Mouse (Mus musculus) midbrain, embryonic 15.5 days (tissue): ENCODE measurements at regions not wholly inside any gene's neighbourhood (a gene's known extent, or its start where the extent isn't known, plus 50 kb on each side); places are given as distances from the start of the nearest gene placed in this dataset.

Experiments
- ATAC-seq: fragments of 200-750 bp; cut with Nextera tagmentation; replicated peaks from 2 replicates; pipeline ENCODE4 v1.8.0; 2017; ENCODE audit warnings: moderate TSS enrichment
- H3K27ac ChIP-seq: fragments of 300-500 bp; sonication (generic); 2 replicates; pipeline ENCODE4 v1.5.1; 2015; ENCODE audit warnings: mild to moderate bottlenecking, inconsistent platforms
- H3K27me3 ChIP-seq: fragments of 300-500 bp; sonication (generic); replicated peaks from 2 replicates; pipeline ENCODE4 v1.6.1; 2015; ENCODE audit warnings: inconsistent platforms
- H3K36me3 ChIP-seq: fragments of 300-500 bp; sonication (generic); replicated peaks from 2 replicates; pipeline ENCODE4 v1.6.1; 2015; ENCODE audit warnings: inconsistent platforms
- H3K4me1 ChIP-seq: fragments of 300-500 bp; sonication (generic); 2 replicates; pipeline ENCODE4 v1.6.1; 2015; ENCODE audit warnings: inconsistent platforms
- H3K4me2 ChIP-seq: fragments of 300-500 bp; sonication (generic); 2 replicates; pipeline ENCODE4 v1.6.1; 2015; ENCODE audit warnings: inconsistent platforms, mild to moderate bottlenecking, moderate library complexity
- H3K4me3 ChIP-seq: fragments of 300-500 bp; sonication (generic); 2 replicates; pipeline ENCODE4 v1.5.1; 2015; ENCODE audit warnings: mild to moderate bottlenecking, inconsistent platforms
- H3K9ac ChIP-seq: fragments of 300-500 bp; sonication (generic); 2 replicates; pipeline ENCODE4 v1.6.1; 2015; ENCODE audit warnings: mild to moderate bottlenecking, inconsistent platforms
- H3K9me3 ChIP-seq: fragments of 300-500 bp; sonication (generic); 2 replicates; pipeline ENCODE4 v1.6.1; 2016; ENCODE audit warnings: inconsistent platforms
- WGBS: fragments of 180-500 bp; shearing (Covaris S2); methylation state at CpG from one replicate; pipeline ENCODE4 v1.1.7; 2015; ENCODE audit warnings: mixed read lengths; 5-methylcytosine and 5-hydroxymethylcytosine counted together

- no peak overlapping the region for H3K27ac ChIP-seq
- H3K9ac ChIP-seq, result no peak overlapping the region
- 76% methylated on average over 12 of the region's 12 CpGs for WGBS
- no peak overlapping the region for H3K4me3 ChIP-seq
- no peaks in the 10 kb centered on the region for H3K27me3 ChIP-seq
- H3K4me1 ChIP-seq, result 0 out of 2 replicates have a peak, but pooled peaks cover 4% of the 10 kb centered on the region
- H3K9me3 ChIP-seq, result no peaks in the 10 kb centered on the region
- no peak for ATAC-seq
- no peaks in the 10 kb centered on the region for H3K36me3 ChIP-seq
- H3K4me2 ChIP-seq, result no peak overlapping the region
These were observed 127.9 kb upstream of the 3110018I06Rik start for GRCm38 (mm10) chr12:107360511-107360910.

GRCm38 (mm10) chr12:107361606-107362005, 126.8 kb upstream of the 3110018I06Rik start:
- Histone ChIP-seq H3K4me2 (no peak overlapping the region), H3K36me3 (no peaks in the 10 kb centered on the region), H3K9me3 (no peaks in the 10 kb centered on the region), H3K27me3 (no peaks in the 10 kb centered on the region), H3K4me1 (no peaks in the 10 kb centered on the region), H3K27ac (no peak overlapping the region), H3K4me3 (no peak overlapping the region), H3K9ac (no peak overlapping the region)
- ATAC-seq, result no peak
- WGBS, result 97% methylated on average over 7 of the region's 7 CpGs

- H3K27me3 ChIP-seq, result no peaks in the 10 kb centered on the region
- no peaks in the 10 kb centered on the region for H3K4me1 ChIP-seq
- no peak overlapping the region for H3K9ac ChIP-seq
- no peak overlapping the region for H3K4me2 ChIP-seq
- H3K9me3 ChIP-seq, result no peaks in the 10 kb centered on the region
- ATAC-seq, result no peak
- no peak overlapping the region for H3K27ac ChIP-seq
- H3K36me3 ChIP-seq, result no peaks in the 10 kb centered on the region
- WGBS, result 85% methylated on average over 10 of the region's 10 CpGs
- no peak overlapping the region for H3K4me3 ChIP-seq
These were observed 126.3 kb upstream of the 3110018I06Rik start for GRCm38 (mm10) chr12:107362120-107362519.

- Histone ChIP-seq H3K27me3 (no peaks in the 10 kb centered on the region), H3K27ac (no peak overlapping the region), H3K9me3 (no peaks in the 10 kb centered on the region), H3K4me3 (no peak overlapping the region), H3K4me1 (0 out of 2 replicates have a peak, but pooled peaks cover 2% of the 10 kb centered on the region), H3K4me2 (no peak overlapping the region), H3K9ac (no peak overlapping the region), H3K36me3 (no peaks in the 10 kb centered on the region)
- WGBS, result 48% methylated on average over 7 of the region's 7 CpGs
- ATAC-seq, result no peak
These were observed 116.2 kb upstream of the 3110018I06Rik start for GRCm38 (mm10) chr12:107372254-107372653.

- 82% methylated on average over 14 of the region's 14 CpGs for WGBS
- ATAC-seq, result no peak
- no peak overlapping the region for H3K9ac ChIP-seq
- no peak overlapping the region for H3K4me3 ChIP-seq
- H3K9me3 ChIP-seq, result no peaks in the 10 kb centered on the region
- no peak overlapping the region for H3K4me2 ChIP-seq
- no peaks in the 10 kb centered on the region for H3K27me3 ChIP-seq
- H3K36me3 ChIP-seq, result no peaks in the 10 kb centered on the region
- H3K4me1 ChIP-seq, result no peaks in the 10 kb centered on the region
- no peak overlapping the region for H3K27ac ChIP-seq
These were observed 96.2 kb upstream of the 3110018I06Rik start for GRCm38 (mm10) chr12:107392050-107392795.

- Histone ChIP-seq H3K36me3 (no peaks in the 10 kb centered on the region), H3K9ac (no peak overlapping the region), H3K4me2 (no peak overlapping the region), H3K27me3 (no peaks in the 10 kb centered on the region), H3K4me3 (no peak overlapping the region), H3K9me3 (no peaks in the 10 kb centered on the region), H3K27ac (no peak overlapping the region), H3K4me1 (no peaks in the 10 kb centered on the region)
- 86% methylated on average over 1 of the region's 1 CpGs for WGBS
- ATAC-seq, result no peak
These were observed 94.0 kb upstream of the 3110018I06Rik start for GRCm38 (mm10) chr12:107394467-107394866.

- no peak overlapping the region for H3K27ac ChIP-seq
- H3K4me1 ChIP-seq, result no peaks in the 10 kb centered on the region
- H3K9me3 ChIP-seq, result no peaks in the 10 kb centered on the region; the same call in 1 of the 2 replicates
- no peak overlapping the region for H3K4me3 ChIP-seq
- no peak for ATAC-seq
- H3K36me3 ChIP-seq, result no peaks in the 10 kb centered on the region
- H3K27me3 ChIP-seq, result no peaks in the 10 kb centered on the region
- WGBS, result 79% methylated on average over 10 of the region's 10 CpGs
- no peak overlapping the region for H3K4me2 ChIP-seq
- H3K9ac ChIP-seq, result no peak overlapping the region
These were observed 83.6 kb upstream of the 3110018I06Rik start for GRCm38 (mm10) chr12:107404821-107405220.

GRCm38 (mm10) chr12:107423923-107424322, 64.5 kb upstream of the 3110018I06Rik start:
- H3K27ac ChIP-seq, result no peak overlapping the region
- H3K4me3 ChIP-seq, result no peak overlapping the region
- no peaks in the 10 kb centered on the region for H3K9me3 ChIP-seq
- no peak overlapping the region for H3K9ac ChIP-seq
- H3K4me2 ChIP-seq, result no peak overlapping the region
- H3K27me3 ChIP-seq, result no peaks in the 10 kb centered on the region
- no peaks in the 10 kb centered on the region for H3K4me1 ChIP-seq
- 89% methylated on average over 7 of the region's 7 CpGs for WGBS
- no peak for ATAC-seq
- no peaks in the 10 kb centered on the region for H3K36me3 ChIP-seq

- WGBS, result 57% methylated on average over 4 of the region's 4 CpGs
- Histone ChIP-seq H3K9me3 (no peaks in the 10 kb centered on the region), H3K27ac (no peak overlapping the region), H3K4me2 (no peak overlapping the region), H3K4me3 (no peak overlapping the region), H3K9ac (no peak overlapping the region), H3K4me1 (no peaks in the 10 kb centered on the region), H3K27me3 (no peaks in the 10 kb centered on the region), H3K36me3 (no peaks in the 10 kb centered on the region)
- ATAC-seq, result no peak
These were observed 49.9 kb upstream of the 3110018I06Rik start for GRCm38 (mm10) chr12:107438506-107438905.
